In the genomic region with DNA sequence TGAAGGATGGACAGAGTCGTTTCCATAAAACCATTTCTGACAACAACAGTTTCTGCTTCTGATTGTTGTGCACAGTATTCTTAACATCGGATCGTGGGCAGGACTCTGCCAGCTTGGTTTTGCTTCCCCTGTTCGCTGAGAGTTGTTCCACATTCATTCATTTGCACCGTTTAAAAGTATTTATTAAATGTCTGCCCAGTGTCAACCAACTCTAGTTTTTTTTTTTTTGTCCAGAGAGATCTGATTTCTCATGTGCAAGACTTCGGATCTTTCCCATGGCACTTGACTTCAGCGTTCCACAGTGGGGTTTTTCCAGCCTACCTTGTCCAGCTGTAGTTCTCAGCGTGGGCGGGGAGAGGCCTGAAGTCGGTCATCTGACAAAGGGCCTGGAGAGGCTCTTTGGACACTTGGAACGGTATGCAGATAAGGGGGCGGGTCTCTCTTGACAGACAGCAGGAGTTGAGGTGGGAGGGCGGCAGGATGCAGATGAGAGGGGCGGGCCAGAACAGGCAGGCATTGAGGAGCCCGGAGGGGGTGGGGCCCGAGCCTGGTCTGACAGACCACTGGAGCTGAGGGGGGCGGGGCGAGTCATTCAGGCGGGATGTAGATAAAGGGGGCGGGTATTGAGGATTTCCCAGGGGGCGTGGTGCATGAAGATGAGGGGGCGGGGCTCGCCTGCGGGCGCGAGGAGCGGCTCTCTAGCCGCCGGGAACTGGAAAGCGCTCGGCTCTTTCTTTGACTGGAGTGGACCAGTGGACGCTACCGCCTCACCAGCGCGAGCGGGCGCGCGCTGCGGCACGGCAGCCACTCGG, we compare ENCODE assay signal across 8 mouse cellular contexts.
DNase-seq lines count a peak whose midpoint lies in the region; ATAC-seq lines count a peak whose summit lies in the region.

No protein-coding gene starts in this region.

- ATAC-seq in intestine, embryonic 15.5 days, result peak; percentile 99

- H3K36me3 ChIP-seq in intestine, embryonic 15.5 days, result no peaks in the 10 kb centered on the region

- WGBS in intestine, embryonic 15.5 days, result 4% methylated on average over 41 of the region's 42 CpGs

- peak; percentile 99 for DNase-seq in adrenal gland, postnatal 10 days
- DNase-seq in embryo, embryonic 9.5 days (ENCODE audit: extremely low spot score), result peak; percentile 99
- peak; percentile 87 to 98 for DNase-seq in gastrocnemius, postnatal 36 days
- peak; percentile 92 to 97 for DNase-seq in left cerebral cortex, postnatal 14 days (ENCODE audit: low spot score in 2 of 2)
- peak; percentile 99 for DNase-seq in mesoderm, embryonic 11.5 days (ENCODE audit: low read depth, low spot score)
- peak; percentile 82 for DNase-seq in right cerebral cortex, postnatal 25 days
- peak; percentile 89 to 97 for DNase-seq in urinary bladder, postnatal 36 days (ENCODE audit: low spot score in 2 of 2)

- no peaks in the 10 kb centered on the region for H3K27me3 ChIP-seq in intestine, embryonic 15.5 days (replicated peaks)

- peak overlapping the region; percentile 91 for H3K9ac ChIP-seq in intestine, embryonic 15.5 days

- peak overlapping the region; percentile 78 for H3K4me3 ChIP-seq in intestine, embryonic 15.5 days (replicated peaks)

- H3K4me2 ChIP-seq in intestine, embryonic 15.5 days (replicated peaks), result peak overlapping the region; percentile 87

- no peaks in the 10 kb centered on the region for H3K4me1 ChIP-seq in intestine, embryonic 15.5 days (replicated peaks)

- intact Hi-C loops in gastrocnemius, postnatal 36 days (cut with DNase I), result no loop called here
- intact Hi-C loops in left cerebral cortex, postnatal 14 days (cut with DNase I), result no loop called here

- H3K9me3 ChIP-seq in intestine, embryonic 15.5 days, result no peaks in the 10 kb centered on the region

- peak overlapping the region; percentile 97 for H3K27ac ChIP-seq in intestine, embryonic 15.5 days

Comparison
In these comparisons a context has a peak if more than half of its experiments do, and no peak if none do; other contexts are left out.
1. Peak in every context shown above with its lines: DNase-seq, ATAC-seq, H3K4me3 ChIP-seq and H3K27ac ChIP-seq.